Mouse (Mus musculus) central nervous system, embryonic 14 days (tissue): ENCODE measurements around the gene Rgs6. TPM values are rescaled to one million over a fixed set of nuclear protein-coding genes. Genes with fewer than 3 reads are reported as not detected.

Experiments used
- polyA plus RNA-seq: library from polyadenylated mRNA; depleted of rRNA; stranded (reverse); fragments of >200 nt; gene quantifications from 2 replicates; pipeline ENCODE4 v1.2.3, GENCODE M21; 2012; rRNA removed

Rgs6 gene
- 5.2 and 5.9 TPM in 2 replicates for polyA plus RNA-seq

GRCm38 (mm10) chr12:82588017-82588416 lies at the start of gene Rgs6:
Gene Rgs6 (plus strand): TSS chr12:82588292.

